Mouse (Mus musculus): ENCODE results near the gene Tbcb. TPM values are rescaled to one million over a fixed set of nuclear protein-coding genes. Genes with fewer than 3 reads are reported as not detected.
"Not testable (repeated sequence)": the region's sequence is repeated elsewhere in the genome, so short reads cannot be mapped to it uniquely, and the experiment has no call there.

Gene Tbcb
- polyA plus RNA-seq, 1 experiment, result 90.0 TPM

GRCm38 (mm10) chr7:30265041-30265440, 33.0 kb upstream of the Tbcb start:
- H3K4me1 ChIP-seq (ENCODE audit: control insufficient read depth, insufficient read depth, low read length), result peaks cover 2% of the 10 kb centered on the region
- TF ChIP-seq POLR2A (IDR thresholded peaks at IDR 0.05; ENCODE audit: insufficient read depth, low read length), result no peak
- TF ChIP-seq EP300 (IDR thresholded peaks at IDR 0.05; ENCODE audit: insufficient read depth, low read depth, low read length), result no peak
- no peak for TF ChIP-seq CTCF (IDR thresholded peaks at IDR 0.05; ENCODE audit: low read depth, low read length)
- no peak overlapping the region for H3K4me3 ChIP-seq (ENCODE audit: low read depth, low read length)
- no peak overlapping the region for H3K9ac ChIP-seq (ENCODE audit: low read depth, poor library complexity, severe bottlenecking)
- no peaks in the 10 kb centered on the region for H3K27me3 ChIP-seq (ENCODE audit: control insufficient read depth, insufficient read depth, low read length, poor library complexity, severe bottlenecking)
- peaks cover 28% of the 10 kb centered on the region for H3K36me3 ChIP-seq (ENCODE audit: control insufficient read depth, insufficient read depth, low read length, poor library complexity, severe bottlenecking)
- no peaks in the 10 kb centered on the region for H3K9me3 ChIP-seq (replicated peaks; ENCODE audit: control insufficient read depth, insufficient read depth, low read length, poor library complexity, severe bottlenecking)
- no peak overlapping the region for H3K27ac ChIP-seq (ENCODE audit: insufficient read depth, low read length)

DNA sequence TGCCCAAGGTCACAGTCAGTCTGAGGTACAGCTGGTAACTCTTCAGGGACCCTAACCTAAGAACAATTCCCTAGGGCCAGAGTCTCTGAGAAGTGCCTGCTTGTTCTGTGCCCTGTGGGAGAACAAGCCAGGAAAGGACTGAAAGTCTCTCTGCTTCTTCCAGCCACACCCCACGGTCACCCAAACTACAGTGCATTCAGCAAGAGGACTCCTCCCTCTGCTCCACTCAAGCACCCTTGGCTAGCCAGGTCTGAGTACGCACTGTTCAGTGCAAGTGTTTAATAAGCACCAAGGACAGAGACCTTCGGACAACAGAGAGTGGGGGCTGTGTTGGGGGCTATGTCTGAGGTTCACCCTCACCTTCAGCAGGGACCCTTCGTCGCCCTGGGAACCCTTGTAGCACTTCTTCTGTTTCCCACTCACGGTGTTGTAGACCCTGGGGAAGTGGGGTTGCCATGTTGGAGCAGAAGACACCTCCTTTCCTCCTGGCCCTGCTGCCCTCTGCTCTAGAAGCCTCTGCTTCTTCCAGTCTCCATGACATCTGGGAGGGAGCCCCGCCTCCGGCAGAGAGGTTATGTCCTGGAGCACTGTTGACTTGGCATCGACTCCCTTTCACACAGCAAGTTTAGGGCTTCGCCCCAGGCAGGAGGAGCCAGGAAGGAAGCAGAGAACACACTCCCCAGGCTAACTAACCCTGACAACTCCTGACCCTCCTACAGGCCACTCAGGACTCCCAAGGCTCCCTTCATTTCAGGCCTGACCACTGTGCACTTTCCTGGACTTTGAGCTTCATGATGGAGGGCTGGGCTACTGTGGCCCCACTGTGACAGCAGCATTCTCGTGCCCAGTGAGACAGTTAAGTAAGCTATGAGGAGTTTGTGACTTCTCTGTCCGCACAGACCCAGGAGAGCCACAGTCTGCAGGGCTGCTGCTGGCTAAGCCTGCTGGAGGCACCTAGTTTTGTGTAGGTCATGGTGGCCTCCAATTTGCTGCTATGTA, 20.2 kb upstream of the Tbcb start:
- H3K4me1 ChIP-seq (ENCODE audit: control insufficient read depth, insufficient read depth, low read length), result peaks cover 2% of the 10 kb centered on the region
- no peak overlapping the region for H3K27ac ChIP-seq (ENCODE audit: insufficient read depth, low read length)
- H3K9ac ChIP-seq (ENCODE audit: low read depth, poor library complexity, severe bottlenecking), result no peak overlapping the region
- H3K9me3 ChIP-seq (replicated peaks; ENCODE audit: control insufficient read depth, insufficient read depth, low read length, poor library complexity, severe bottlenecking), result no peaks in the 10 kb centered on the region
- H3K4me3 ChIP-seq (ENCODE audit: low read depth, low read length), result no peak overlapping the region
- H3K27me3 ChIP-seq (ENCODE audit: control insufficient read depth, insufficient read depth, low read length, poor library complexity, severe bottlenecking), result no peaks in the 10 kb centered on the region
- peaks cover 9% of the 10 kb centered on the region for H3K36me3 ChIP-seq (ENCODE audit: control insufficient read depth, insufficient read depth, low read length, poor library complexity, severe bottlenecking)
- TF ChIP-seq EP300 (IDR thresholded peaks at IDR 0.05; ENCODE audit: insufficient read depth, low read depth, low read length) (no peak), CTCF (IDR thresholded peaks at IDR 0.05; ENCODE audit: low read depth, low read length) (no peak), POLR2A (IDR thresholded peaks at IDR 0.05; ENCODE audit: insufficient read depth, low read length) (no peak)

DNA sequence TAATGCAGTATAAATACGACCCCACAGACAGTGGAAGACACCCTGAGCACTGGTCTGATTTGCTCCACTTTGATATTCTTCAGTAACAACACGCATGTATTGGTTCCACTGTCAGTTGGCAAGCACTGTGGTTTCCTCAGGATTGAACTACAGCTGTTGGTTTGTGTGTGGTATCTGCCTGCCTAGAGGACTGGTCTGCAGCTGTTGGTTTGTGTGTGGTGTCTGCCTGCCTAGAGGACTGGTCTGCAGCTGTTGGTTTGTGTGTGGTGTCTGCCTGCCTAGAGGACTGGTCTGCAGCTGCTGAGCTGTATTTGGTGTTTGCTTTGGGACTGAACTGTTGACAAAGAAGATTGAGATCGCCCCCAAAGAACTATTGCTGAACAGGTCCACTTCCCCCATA, 5.3 kb upstream of the Tbcb start:
- H3K9me3 ChIP-seq (replicated peaks; ENCODE audit: control insufficient read depth, insufficient read depth, low read length, poor library complexity, severe bottlenecking); H3K4me1 ChIP-seq (ENCODE audit: control insufficient read depth, insufficient read depth, low read length); H3K36me3 ChIP-seq (ENCODE audit: control insufficient read depth, insufficient read depth, low read length, poor library complexity, severe bottlenecking); H3K4me3 ChIP-seq (ENCODE audit: low read depth, low read length); H3K27ac ChIP-seq (ENCODE audit: insufficient read depth, low read length); H3K9ac ChIP-seq (ENCODE audit: low read depth, poor library complexity, severe bottlenecking); H3K27me3 ChIP-seq (ENCODE audit: control insufficient read depth, insufficient read depth, low read length, poor library complexity, severe bottlenecking): not testable (repeated sequence)

DNA sequence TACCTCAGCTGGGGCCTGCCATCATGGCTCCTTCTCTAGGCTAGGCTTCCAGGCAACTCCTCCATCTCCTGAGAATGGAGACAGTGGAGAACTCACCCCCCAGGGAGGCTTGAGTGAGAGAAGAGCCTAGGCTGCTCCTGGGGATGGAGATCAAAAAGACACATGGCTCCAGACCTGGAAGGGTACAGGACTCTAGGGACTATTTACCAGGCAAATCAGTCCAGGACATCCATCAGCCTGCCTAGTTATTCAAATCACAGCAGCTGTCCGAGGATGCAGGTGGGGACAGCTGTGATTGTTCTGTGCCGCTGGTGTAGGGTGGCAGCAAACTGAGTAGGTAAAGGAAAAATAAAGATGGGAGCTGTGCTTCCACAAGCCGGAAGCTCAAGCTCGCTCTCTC, 3.6 kb upstream of the Tbcb start, which contains the start of gene Ovol3:
Gene Ovol3 (minus strand): TSS at position 101 of the 400 bp plus-strand sequence.
- H3K4me3 ChIP-seq (ENCODE audit: low read depth, low read length), result no peak within 1 kb of the TSS
- no peaks in the 10 kb centered on the region for H3K36me3 ChIP-seq (ENCODE audit: control insufficient read depth, insufficient read depth, low read length, poor library complexity, severe bottlenecking)
- H3K9me3 ChIP-seq (replicated peaks; ENCODE audit: control insufficient read depth, insufficient read depth, low read length, poor library complexity, severe bottlenecking), result no peaks in the 10 kb centered on the region
- H3K27ac ChIP-seq (ENCODE audit: insufficient read depth, low read length), result no peak within 1 kb of the TSS
- H3K27me3 ChIP-seq (ENCODE audit: control insufficient read depth, insufficient read depth, low read length, poor library complexity, severe bottlenecking), result no peaks in the 10 kb centered on the region
- H3K4me1 ChIP-seq (ENCODE audit: control insufficient read depth, insufficient read depth, low read length), result no peaks in the 10 kb centered on the region
- no peak within 1 kb of the TSS for H3K9ac ChIP-seq (ENCODE audit: low read depth, poor library complexity, severe bottlenecking)
- TF ChIP-seq EP300 (IDR thresholded peaks at IDR 0.05; ENCODE audit: insufficient read depth, low read depth, low read length), result no peak

- TF ChIP-seq CTCF (IDR thresholded peaks at IDR 0.05; ENCODE audit: low read depth, low read length), result no peak
- no peak for TF ChIP-seq POLR2A (IDR thresholded peaks at IDR 0.05; ENCODE audit: insufficient read depth, low read length)
- no peak for TF ChIP-seq EP300 (IDR thresholded peaks at IDR 0.05; ENCODE audit: insufficient read depth, low read depth, low read length)
- Histone ChIP-seq H3K9ac (ENCODE audit: low read depth, poor library complexity, severe bottlenecking) (no peak overlapping the region), H3K4me1 (ENCODE audit: control insufficient read depth, insufficient read depth, low read length) (no peaks in the 10 kb centered on the region), H3K9me3 (replicated peaks; ENCODE audit: control insufficient read depth, insufficient read depth, low read length, poor library complexity, severe bottlenecking) (no peaks in the 10 kb centered on the region), H3K36me3 (ENCODE audit: control insufficient read depth, insufficient read depth, low read length, poor library complexity, severe bottlenecking) (no peaks in the 10 kb centered on the region), H3K27me3 (ENCODE audit: control insufficient read depth, insufficient read depth, low read length, poor library complexity, severe bottlenecking) (no peaks in the 10 kb centered on the region), H3K27ac (ENCODE audit: insufficient read depth, low read length) (no peak overlapping the region), H3K4me3 (ENCODE audit: low read depth, low read length) (no peak overlapping the region)
Observed at GRCm38 (mm10) chr7:30235091-30235490, 3.0 kb upstream of the Tbcb start.

DNA sequence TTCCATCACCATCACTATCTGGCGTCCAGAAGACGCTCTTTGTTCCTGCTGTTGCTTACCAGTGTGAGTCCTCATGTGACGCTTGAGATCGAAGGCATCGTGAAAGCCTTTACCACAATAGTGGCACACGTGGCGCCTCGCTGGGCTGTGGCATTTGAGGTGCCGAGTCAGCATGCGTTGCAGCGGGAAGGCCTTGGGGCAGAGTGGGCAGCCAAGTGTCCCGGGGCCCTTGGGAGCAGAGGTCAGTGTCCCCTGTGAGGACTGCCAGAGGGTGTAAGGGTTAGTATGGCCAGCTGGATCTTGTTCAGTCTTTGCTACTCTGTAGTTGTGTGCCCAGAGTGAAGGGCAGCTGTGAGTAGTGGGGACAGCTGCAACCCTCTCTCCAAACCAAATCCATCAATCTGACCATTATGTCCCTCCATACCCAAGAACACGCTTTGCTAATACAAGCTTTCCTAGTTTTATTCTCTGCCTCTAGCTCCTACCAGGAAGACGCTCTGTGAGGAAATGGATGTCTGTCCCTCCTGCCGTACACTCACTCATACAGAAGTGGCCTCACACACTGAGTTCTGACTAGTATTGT, 2.3 kb upstream of the Tbcb start:
- Histone ChIP-seq H3K9ac (ENCODE audit: low read depth, poor library complexity, severe bottlenecking) (no peak overlapping the region), H3K27me3 (ENCODE audit: control insufficient read depth, insufficient read depth, low read length, poor library complexity, severe bottlenecking) (no peaks in the 10 kb centered on the region), H3K27ac (ENCODE audit: insufficient read depth, low read length) (no peak overlapping the region), H3K36me3 (ENCODE audit: control insufficient read depth, insufficient read depth, low read length, poor library complexity, severe bottlenecking) (no peaks in the 10 kb centered on the region), H3K4me3 (ENCODE audit: low read depth, low read length) (no peak overlapping the region), H3K4me1 (ENCODE audit: control insufficient read depth, insufficient read depth, low read length) (no peaks in the 10 kb centered on the region), H3K9me3 (replicated peaks; ENCODE audit: control insufficient read depth, insufficient read depth, low read length, poor library complexity, severe bottlenecking) (no peaks in the 10 kb centered on the region)
- no peak for TF ChIP-seq POLR2A (IDR thresholded peaks at IDR 0.05; ENCODE audit: insufficient read depth, low read length)
- no peak for TF ChIP-seq CTCF (IDR thresholded peaks at IDR 0.05; ENCODE audit: low read depth, low read length)
- TF ChIP-seq EP300 (IDR thresholded peaks at IDR 0.05; ENCODE audit: insufficient read depth, low read depth, low read length), result no peak

Measured in ES-Bruce4 (cell line).